Mouse (Mus musculus): ENCODE results near the gene Igdcc4. TPM values are rescaled to one million over a fixed set of nuclear protein-coding genes. Genes with fewer than 3 reads are reported as not detected.

Gene Igdcc4
- polyA plus RNA-seq, 1 experiment: 0.76 TPM

GRCm38 (mm10) chr9:65152711-65153330 lies 51.5 kb downstream of the Igdcc4 start:
- TF ChIP-seq FOSL1 (IDR thresholded peaks at IDR 0.05; ENCODE audit: insufficient read depth, low read length, poor library complexity, severe bottlenecking) (no peak), MAX (IDR thresholded peaks at IDR 0.05) (no peak), CTCF (IDR thresholded peaks at IDR 0.05; ENCODE audit: control insufficient read depth, insufficient read depth, insufficient read length) (no peak), USF1 (IDR thresholded peaks at IDR 0.05; ENCODE audit: low read depth) (no peak)
- Histone ChIP-seq H3K36me3 (ENCODE audit: control insufficient read depth, insufficient read depth) (no peaks in the 10 kb centered on the region), H3K27me3 (ENCODE audit: control insufficient read depth, insufficient read depth, insufficient read length) (peaks cover 10% of the 10 kb centered on the region), H3K4me3 (ENCODE audit: insufficient read depth, poor library complexity, severe bottlenecking) (no peak overlapping the region), H3K79me2 (ENCODE audit: control insufficient read depth, insufficient read depth) (no peaks in the 10 kb centered on the region), H3ac (ENCODE audit: control insufficient read depth, insufficient read length, low read depth) (no peak overlapping the region), H3K79me3 (ENCODE audit: low read depth) (no peaks in the 10 kb centered on the region)

GRCm38 (mm10) chr9:65153331-65153711 lies 52.0 kb downstream of the Igdcc4 start:
- Histone ChIP-seq H3K79me2 (ENCODE audit: control insufficient read depth, insufficient read depth) (no peaks in the 10 kb centered on the region), H3K4me3 (ENCODE audit: insufficient read depth, poor library complexity, severe bottlenecking) (no peak overlapping the region), H3K27me3 (ENCODE audit: control insufficient read depth, insufficient read depth, insufficient read length) (peaks cover 14% of the 10 kb centered on the region)

GRCm38 (mm10) chr9:65154692-65155455 lies 53.6 kb downstream of the Igdcc4 start:
- TF ChIP-seq CTCF (IDR thresholded peaks at IDR 0.05; ENCODE audit: control insufficient read depth, insufficient read depth, insufficient read length) (no peak), MYOG (IDR thresholded peaks at IDR 0.05; ENCODE audit: control insufficient read depth, extremely low read depth, insufficient read length) (no peak), MYOD1 (IDR thresholded peaks at IDR 0.05; ENCODE audit: control insufficient read depth, insufficient read length, low read depth) (no peak), MAX (IDR thresholded peaks at IDR 0.05) (no peak), FOSL1 (IDR thresholded peaks at IDR 0.05; ENCODE audit: insufficient read depth, low read length, poor library complexity, severe bottlenecking) (no peak), USF1 (IDR thresholded peaks at IDR 0.05; ENCODE audit: low read depth) (no peak)
- no peaks in the 10 kb centered on the region for H3K79me2 ChIP-seq (ENCODE audit: control insufficient read depth, insufficient read depth)
- H3K4me3 ChIP-seq (ENCODE audit: insufficient read depth, poor library complexity, severe bottlenecking): no peak overlapping the region
- H3K79me3 ChIP-seq (ENCODE audit: low read depth): no peaks in the 10 kb centered on the region
- H3ac ChIP-seq (ENCODE audit: control insufficient read depth, insufficient read length, low read depth): no peak overlapping the region
- H3K27me3 ChIP-seq (ENCODE audit: control insufficient read depth, insufficient read depth, insufficient read length): peaks cover 20% of the 10 kb centered on the region
- no peaks in the 10 kb centered on the region for H3K36me3 ChIP-seq (ENCODE audit: control insufficient read depth, insufficient read depth)

More at GRCm38 (mm10) chr9:65153331-65153711, 52.0 kb downstream of the Igdcc4 start:
- Histone ChIP-seq H3ac (ENCODE audit: control insufficient read depth, insufficient read length, low read depth) (no peak overlapping the region), H3K36me3 (ENCODE audit: control insufficient read depth, insufficient read depth) (no peaks in the 10 kb centered on the region), H3K79me3 (ENCODE audit: low read depth) (no peaks in the 10 kb centered on the region)
- TF ChIP-seq CTCF (IDR thresholded peaks at IDR 0.05; ENCODE audit: control insufficient read depth, insufficient read depth, insufficient read length) (no peak), FOSL1 (IDR thresholded peaks at IDR 0.05; ENCODE audit: insufficient read depth, low read length, poor library complexity, severe bottlenecking) (no peak), MYOD1 (IDR thresholded peaks at IDR 0.05; ENCODE audit: control insufficient read depth, insufficient read length, low read depth) (no peak), USF1 (IDR thresholded peaks at IDR 0.05; ENCODE audit: low read depth) (no peak)

GRCm38 (mm10) chr9:65156604-65157003 lies 55.3 kb downstream of the Igdcc4 start:
- H3K27me3 ChIP-seq (ENCODE audit: control insufficient read depth, insufficient read depth, insufficient read length): peaks cover 28% of the 10 kb centered on the region
- no peak overlapping the region for H3K4me3 ChIP-seq (ENCODE audit: insufficient read depth, poor library complexity, severe bottlenecking)
- no peak for TF ChIP-seq CEBPB (IDR thresholded peaks at IDR 0.05; ENCODE audit: low read depth)
- TF ChIP-seq FOSL1 (IDR thresholded peaks at IDR 0.05; ENCODE audit: insufficient read depth, low read length, poor library complexity, severe bottlenecking): no peak
- no peak for TF ChIP-seq MAX (IDR thresholded peaks at IDR 0.05)
- H3K79me2 ChIP-seq (ENCODE audit: control insufficient read depth, insufficient read depth): no peaks in the 10 kb centered on the region
- H3ac ChIP-seq (ENCODE audit: control insufficient read depth, insufficient read length, low read depth): no peak overlapping the region
- no peaks in the 10 kb centered on the region for H3K79me3 ChIP-seq (ENCODE audit: low read depth)
- H3K36me3 ChIP-seq (ENCODE audit: control insufficient read depth, insufficient read depth): no peaks in the 10 kb centered on the region

GRCm38 (mm10) chr9:65157631-65158030 lies 56.3 kb downstream of the Igdcc4 start:
- no peak overlapping the region for H3ac ChIP-seq (ENCODE audit: control insufficient read depth, insufficient read length, low read depth)
- no peak overlapping the region for H3K4me3 ChIP-seq (ENCODE audit: insufficient read depth, poor library complexity, severe bottlenecking)
- H3K79me3 ChIP-seq (ENCODE audit: low read depth): no peaks in the 10 kb centered on the region
- TF ChIP-seq CTCF (IDR thresholded peaks at IDR 0.05; ENCODE audit: control insufficient read depth, insufficient read depth, insufficient read length) (no peak), MYOD1 (IDR thresholded peaks at IDR 0.05; ENCODE audit: control insufficient read depth, insufficient read length, low read depth) (no peak), CEBPB (IDR thresholded peaks at IDR 0.05; ENCODE audit: low read depth) (no peak), USF1 (IDR thresholded peaks at IDR 0.05; ENCODE audit: low read depth) (no peak), MAX (IDR thresholded peaks at IDR 0.05) (no peak), MYOG (IDR thresholded peaks at IDR 0.05; ENCODE audit: control insufficient read depth, extremely low read depth, insufficient read length) (no peak), FOSL1 (IDR thresholded peaks at IDR 0.05; ENCODE audit: insufficient read depth, low read length, poor library complexity, severe bottlenecking) (no peak)
- no peaks in the 10 kb centered on the region for H3K79me2 ChIP-seq (ENCODE audit: control insufficient read depth, insufficient read depth)
- no peaks in the 10 kb centered on the region for H3K36me3 ChIP-seq (ENCODE audit: control insufficient read depth, insufficient read depth)
- peaks cover 39% of the 10 kb centered on the region for H3K27me3 ChIP-seq (ENCODE audit: control insufficient read depth, insufficient read depth, insufficient read length)

GRCm38 (mm10) chr9:65161188-65161587 lies 59.9 kb downstream of the Igdcc4 start:
- Histone ChIP-seq H3ac (ENCODE audit: control insufficient read depth, insufficient read length, low read depth) (no peak overlapping the region), H3K79me3 (ENCODE audit: low read depth) (no peaks in the 10 kb centered on the region), H3K79me2 (ENCODE audit: control insufficient read depth, insufficient read depth) (no peaks in the 10 kb centered on the region), H3K4me3 (ENCODE audit: insufficient read depth, poor library complexity, severe bottlenecking) (no peak overlapping the region), H3K27me3 (ENCODE audit: control insufficient read depth, insufficient read depth, insufficient read length) (peaks cover 58% of the 10 kb centered on the region), H3K36me3 (ENCODE audit: control insufficient read depth, insufficient read depth) (no peaks in the 10 kb centered on the region)
- TF ChIP-seq FOSL1 (IDR thresholded peaks at IDR 0.05; ENCODE audit: insufficient read depth, low read length, poor library complexity, severe bottlenecking) (no peak), MAX (IDR thresholded peaks at IDR 0.05) (no peak), MYOG (IDR thresholded peaks at IDR 0.05; ENCODE audit: control insufficient read depth, extremely low read depth, insufficient read length) (no peak)

All from C2C12 (cell line).